Mouse (Mus musculus): Measurements from ENCODE around the gene Spocd1. TPM values are rescaled to one million over a fixed set of nuclear protein-coding genes. Genes with fewer than 3 reads are reported as not detected.

Gene Spocd1
- polyA plus RNA-seq, 1 experiment from 2014 or later: not detected

DNA sequence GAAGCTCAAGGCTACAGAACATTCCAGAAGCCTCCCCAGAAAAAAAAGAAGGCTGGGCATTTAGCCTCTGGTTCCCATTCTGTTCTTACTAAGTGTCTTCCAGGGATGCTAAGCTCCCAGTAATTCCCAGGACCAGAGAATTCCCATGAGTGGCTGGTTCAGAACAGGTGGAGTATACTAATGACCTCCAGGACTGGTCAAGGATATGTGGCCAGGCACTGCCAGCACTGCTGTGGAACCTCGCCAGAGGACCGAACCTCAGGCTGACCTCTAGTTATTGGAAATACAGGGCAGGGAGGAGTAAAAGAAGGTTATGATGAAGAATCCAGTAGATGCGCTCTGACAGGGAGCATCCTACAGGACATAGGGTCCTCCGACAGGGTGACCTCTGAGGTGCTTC is 26.7 kb upstream of the Spocd1 start:
- Histone ChIP-seq H3K4me2 (no peak overlapping the region), H3K36me3 (ENCODE audit: control insufficient read depth, insufficient read depth, low read length) (no peaks in the 10 kb centered on the region), H3K9ac (ENCODE audit: low read length) (no peak overlapping the region), H3K27me3 (ENCODE audit: control insufficient read depth, insufficient read depth, low read length) (no peaks in the 10 kb centered on the region), H3K27ac (ENCODE audit: low read depth, low read length) (no peak overlapping the region), H3K4me3 (ENCODE audit: low read depth, low read length) (no peak overlapping the region), H3K9me3 (ENCODE audit: control insufficient read depth, low read length) (no peaks in the 10 kb centered on the region), H3K4me1 (ENCODE audit: control insufficient read depth, insufficient read depth, low read length) (no peaks in the 10 kb centered on the region)
- no peak for DNase-seq (ENCODE audit: low spot score, missing footprints)
- no peak for ATAC-seq (ENCODE audit: low FRiP score)
- 90% methylated on average over 4 of the region's 4 CpGs for WGBS

DNA sequence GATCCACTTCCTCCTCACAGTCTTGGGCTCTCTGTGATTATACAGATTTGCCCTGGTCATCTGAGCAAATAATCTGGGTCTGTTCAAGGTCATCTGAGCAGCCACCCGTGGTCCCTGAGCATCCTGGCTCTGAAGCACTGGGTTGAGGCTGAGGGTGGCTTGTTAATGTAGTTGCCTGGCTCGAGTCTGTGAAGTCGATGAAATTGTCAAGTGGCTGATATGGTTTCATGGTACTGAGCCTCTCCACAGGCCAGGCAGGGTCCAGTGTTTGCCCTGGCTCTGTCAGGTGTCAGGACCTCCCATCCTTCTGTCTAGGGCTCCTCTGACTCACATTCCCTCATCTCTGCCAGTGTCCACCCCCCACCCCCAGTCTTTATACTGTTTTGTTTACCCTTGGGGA is 25.5 kb upstream of the Spocd1 start:
- Histone ChIP-seq H3K9me3 (ENCODE audit: control insufficient read depth, low read length) (no peaks in the 10 kb centered on the region), H3K27ac (ENCODE audit: low read depth, low read length) (no peak overlapping the region), H3K4me3 (ENCODE audit: low read depth, low read length) (no peak overlapping the region), H3K36me3 (ENCODE audit: control insufficient read depth, insufficient read depth, low read length) (no peaks in the 10 kb centered on the region), H3K4me1 (ENCODE audit: control insufficient read depth, insufficient read depth, low read length) (no peaks in the 10 kb centered on the region), H3K27me3 (ENCODE audit: control insufficient read depth, insufficient read depth, low read length) (no peaks in the 10 kb centered on the region), H3K4me2 (no peak overlapping the region), H3K9ac (ENCODE audit: low read length) (no peak overlapping the region)
- WGBS: 71% methylated on average over 3 of the region's 3 CpGs
- ATAC-seq (ENCODE audit: low FRiP score) (no peak), DNase-seq (ENCODE audit: low spot score, missing footprints) (peak; percentile 62)

DNA sequence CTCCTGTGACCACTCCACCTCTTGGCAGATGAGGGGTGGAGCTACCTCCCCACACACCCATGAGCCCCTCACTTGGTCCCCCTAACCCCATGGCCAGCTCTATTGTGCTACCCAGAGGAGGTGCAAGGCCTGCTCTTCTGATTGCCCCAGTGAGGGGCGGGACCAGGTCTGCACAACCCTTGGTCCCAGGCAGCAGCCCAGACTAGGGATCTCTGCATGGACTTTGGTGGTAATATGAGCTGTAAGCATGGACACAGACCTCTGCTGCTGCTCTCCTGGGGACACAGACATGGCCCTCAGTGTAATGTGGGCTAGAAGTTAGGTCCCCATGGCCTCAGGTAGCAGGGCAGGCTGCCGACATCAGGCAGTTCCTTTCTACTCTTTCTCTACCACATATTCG is 24.0 kb upstream of the Spocd1 start:
- 88% methylated on average over 3 of the region's 3 CpGs for WGBS
- DNase-seq (ENCODE audit: low spot score, missing footprints) (no peak), ATAC-seq (ENCODE audit: low FRiP score) (no peak)
- H3K9me3 ChIP-seq (ENCODE audit: control insufficient read depth, low read length): no peaks in the 10 kb centered on the region
- H3K27ac ChIP-seq (ENCODE audit: low read depth, low read length): no peak overlapping the region
- H3K4me2 ChIP-seq: no peak overlapping the region
- H3K9ac ChIP-seq (ENCODE audit: low read length): no peak overlapping the region
- no peak overlapping the region for H3K4me3 ChIP-seq (ENCODE audit: low read depth, low read length)
- no peaks in the 10 kb centered on the region for H3K27me3 ChIP-seq (ENCODE audit: control insufficient read depth, insufficient read depth, low read length)
- no peaks in the 10 kb centered on the region for H3K4me1 ChIP-seq (ENCODE audit: control insufficient read depth, insufficient read depth, low read length)
- H3K36me3 ChIP-seq (ENCODE audit: control insufficient read depth, insufficient read depth, low read length): no peaks in the 10 kb centered on the region

DNA sequence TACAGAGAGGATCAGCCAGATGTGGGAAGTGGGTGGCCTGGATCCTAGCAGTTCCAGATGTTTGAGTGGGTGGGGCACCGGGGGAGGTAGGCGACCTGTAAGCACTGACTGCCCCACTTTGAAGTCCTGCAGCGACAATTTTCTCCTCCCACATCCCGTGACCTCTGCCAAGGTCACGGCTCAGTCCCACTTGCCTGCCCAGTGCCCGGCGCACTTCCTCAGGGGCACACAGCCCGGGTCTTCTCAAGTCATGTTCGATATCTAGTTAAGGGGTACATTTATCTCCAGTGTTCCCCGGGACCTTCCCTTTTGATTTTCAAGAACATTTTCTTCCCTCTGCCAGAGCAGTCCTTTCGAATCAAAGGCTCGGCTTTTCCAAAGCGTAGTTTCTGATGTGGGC is 23.0 kb upstream of the Spocd1 start:
- H3K4me1 ChIP-seq (ENCODE audit: control insufficient read depth, insufficient read depth, low read length): no peaks in the 10 kb centered on the region
- ATAC-seq (ENCODE audit: low FRiP score) (no peak), DNase-seq (ENCODE audit: low spot score, missing footprints) (peak; percentile 64)
- 75% methylated on average over 13 of the region's 13 CpGs for WGBS
- H3K4me3 ChIP-seq (ENCODE audit: low read depth, low read length): no peak overlapping the region
- H3K9me3 ChIP-seq (ENCODE audit: control insufficient read depth, low read length): no peaks in the 10 kb centered on the region
- H3K4me2 ChIP-seq: no peak overlapping the region
- no peaks in the 10 kb centered on the region for H3K27me3 ChIP-seq (ENCODE audit: control insufficient read depth, insufficient read depth, low read length)
- H3K9ac ChIP-seq (ENCODE audit: low read length): no peak overlapping the region
- no peak overlapping the region for H3K27ac ChIP-seq (ENCODE audit: low read depth, low read length)
- no peaks in the 10 kb centered on the region for H3K36me3 ChIP-seq (ENCODE audit: control insufficient read depth, insufficient read depth, low read length)

DNA sequence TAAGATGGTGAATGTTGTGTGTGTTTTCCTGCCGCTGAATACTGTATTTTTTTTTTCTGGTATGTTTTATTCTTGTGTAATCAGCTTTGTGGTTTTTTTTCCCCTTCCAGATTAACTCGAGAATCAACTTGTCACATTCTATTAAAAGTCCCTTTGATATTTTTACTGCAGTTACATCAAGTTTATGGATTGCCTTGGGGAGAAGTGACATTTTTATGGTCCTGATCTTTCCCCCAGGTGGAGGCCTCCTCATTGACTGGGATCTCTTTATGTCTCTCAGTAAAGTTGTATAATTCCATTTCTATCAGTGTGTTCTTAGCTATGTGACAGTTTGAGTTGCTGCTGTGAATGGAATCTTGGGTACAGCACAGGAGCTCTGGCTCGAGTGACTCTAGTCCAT is 20.2 kb upstream of the Spocd1 start:
- H3K4me2 ChIP-seq: no peak overlapping the region
- H3K4me1 ChIP-seq (ENCODE audit: control insufficient read depth, insufficient read depth, low read length): peaks cover 6% of the 10 kb centered on the region
- ATAC-seq (ENCODE audit: low FRiP score) (no peak), DNase-seq (ENCODE audit: low spot score, missing footprints) (no peak)
- H3K9ac ChIP-seq (ENCODE audit: low read length): no peak overlapping the region
- no peak overlapping the region for H3K27ac ChIP-seq (ENCODE audit: low read depth, low read length)
- H3K9me3 ChIP-seq (ENCODE audit: control insufficient read depth, low read length): no peaks in the 10 kb centered on the region
- H3K27me3 ChIP-seq (ENCODE audit: control insufficient read depth, insufficient read depth, low read length): no peaks in the 10 kb centered on the region
- H3K36me3 ChIP-seq (ENCODE audit: control insufficient read depth, insufficient read depth, low read length): no peaks in the 10 kb centered on the region
- no peak overlapping the region for H3K4me3 ChIP-seq (ENCODE audit: low read depth, low read length)
- WGBS: 80% methylated on average over 3 of the region's 3 CpGs

DNA sequence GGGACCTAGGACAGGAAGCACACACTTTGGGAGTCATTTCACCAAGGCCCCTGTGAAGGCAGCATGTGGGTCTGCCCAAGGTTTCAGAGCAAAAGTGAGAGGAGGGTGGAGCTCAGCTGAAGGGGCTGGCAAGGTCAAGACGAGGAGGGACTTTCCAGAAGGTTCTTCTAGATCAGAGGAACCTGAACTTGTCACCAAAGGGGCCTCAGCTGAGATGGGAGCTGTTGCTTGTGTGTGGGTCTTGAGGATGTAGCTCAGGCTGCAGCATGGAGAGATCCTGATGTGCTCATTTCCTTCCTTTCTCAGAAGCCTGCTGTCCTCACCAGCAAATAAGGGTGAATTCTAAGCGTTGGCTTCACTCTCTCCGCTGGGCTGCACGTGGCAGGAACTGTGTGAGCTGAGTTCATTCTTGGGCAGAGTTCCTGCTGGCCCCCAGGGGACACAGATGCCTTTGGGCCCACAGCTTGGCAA is 19.8 kb upstream of the Spocd1 start:
- H3K27me3 ChIP-seq (ENCODE audit: control insufficient read depth, insufficient read depth, low read length): no peaks in the 10 kb centered on the region
- H3K9ac ChIP-seq (ENCODE audit: low read length): no peak overlapping the region
- H3K4me2 ChIP-seq: no peak overlapping the region
- peaks cover 9% of the 10 kb centered on the region for H3K4me1 ChIP-seq (ENCODE audit: control insufficient read depth, insufficient read depth, low read length)
- DNase-seq (ENCODE audit: low spot score, missing footprints) (no peak), ATAC-seq (ENCODE audit: low FRiP score) (no peak)
- H3K36me3 ChIP-seq (ENCODE audit: control insufficient read depth, insufficient read depth, low read length): no peaks in the 10 kb centered on the region
- no peak overlapping the region for H3K27ac ChIP-seq (ENCODE audit: low read depth, low read length)
- H3K9me3 ChIP-seq (ENCODE audit: control insufficient read depth, low read length): no peaks in the 10 kb centered on the region
- no peak overlapping the region for H3K4me3 ChIP-seq (ENCODE audit: low read depth, low read length)
- WGBS: 78% methylated on average over 4 of the region's 4 CpGs

DNA sequence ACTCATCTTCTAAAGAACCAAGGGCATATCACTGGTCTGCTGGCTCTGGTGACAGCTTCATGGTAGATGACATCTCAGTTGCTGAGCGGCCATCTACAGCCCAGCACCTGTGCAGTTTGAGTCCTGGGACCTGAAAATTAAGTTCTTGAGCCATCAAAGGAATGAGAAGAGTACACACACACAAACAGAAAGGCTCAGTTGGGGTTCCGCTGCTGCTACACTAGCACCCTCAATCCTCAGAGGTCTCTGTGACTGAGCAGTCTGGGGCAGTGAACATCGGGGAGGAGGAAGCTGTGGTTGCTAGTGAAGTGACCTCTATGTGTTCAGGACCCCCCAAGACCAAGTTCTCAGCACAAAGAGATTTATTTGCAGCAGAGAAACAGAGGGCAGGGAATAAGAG is 16.1 kb upstream of the Spocd1 start:
- no peak overlapping the region for H3K27ac ChIP-seq (ENCODE audit: low read depth, low read length)
- no peak overlapping the region for H3K9ac ChIP-seq (ENCODE audit: low read length)
- no peaks in the 10 kb centered on the region for H3K36me3 ChIP-seq (ENCODE audit: control insufficient read depth, insufficient read depth, low read length)
- H3K4me1 ChIP-seq (ENCODE audit: control insufficient read depth, insufficient read depth, low read length): peaks cover 11% of the 10 kb centered on the region
- H3K4me2 ChIP-seq: no peak overlapping the region
- ATAC-seq (ENCODE audit: low FRiP score) (no peak), DNase-seq (ENCODE audit: low spot score, missing footprints) (peak; percentile 79)
- H3K4me3 ChIP-seq (ENCODE audit: low read depth, low read length): no peak overlapping the region
- 81% methylated on average over 3 of the region's 3 CpGs for WGBS
- H3K27me3 ChIP-seq (ENCODE audit: control insufficient read depth, insufficient read depth, low read length): no peaks in the 10 kb centered on the region
- H3K9me3 ChIP-seq (ENCODE audit: control insufficient read depth, low read length): no peaks in the 10 kb centered on the region

DNA sequence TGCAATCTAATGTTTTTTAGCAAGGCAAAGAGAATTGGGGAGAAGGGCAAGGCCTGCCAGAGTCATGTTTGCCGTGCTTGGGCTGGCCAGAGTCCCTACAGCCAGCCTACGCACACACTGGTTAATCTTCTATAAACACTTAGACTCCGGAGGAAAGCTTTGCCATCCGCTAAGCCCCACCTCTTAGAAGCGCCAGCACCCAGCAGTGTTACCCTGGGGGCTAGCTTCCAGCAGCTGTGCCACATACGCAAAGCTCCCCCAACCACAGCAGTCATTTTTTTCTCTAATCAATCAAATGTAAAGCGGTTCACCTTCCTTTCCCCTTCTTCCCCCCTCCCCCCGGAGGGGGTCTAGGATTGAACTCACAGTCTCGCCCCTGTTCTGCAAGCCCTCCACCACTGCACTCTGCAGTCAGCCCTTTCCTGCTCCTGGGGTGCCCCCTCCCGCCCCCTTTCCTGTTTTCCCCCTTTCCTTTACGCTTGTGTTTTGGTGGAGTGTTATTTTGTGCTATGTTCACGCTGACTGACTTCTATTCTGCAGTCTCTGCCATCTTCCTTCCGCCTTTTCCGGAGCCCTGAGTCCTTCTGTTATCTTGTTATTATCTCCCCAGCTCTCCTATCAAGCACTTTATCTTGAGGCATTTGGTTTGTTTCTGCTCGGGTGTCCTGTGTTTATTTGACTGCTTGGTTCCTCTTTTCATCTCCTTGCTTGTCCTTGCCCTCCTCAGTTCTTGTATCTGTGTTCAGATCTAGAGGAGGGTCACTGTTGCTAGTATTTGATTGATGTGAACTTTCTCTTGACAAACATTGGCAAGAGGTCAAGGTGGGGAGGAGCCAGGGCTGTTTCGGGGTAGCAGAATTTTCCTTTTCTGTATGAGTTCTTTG is 15.0 kb upstream of the Spocd1 start:
- H3K36me3 ChIP-seq (ENCODE audit: control insufficient read depth, insufficient read depth, low read length): no peaks in the 10 kb centered on the region
- 0 out of 2 replicates have a peak overlapping the region, but pooled peaks have one; percentile 6 for H3K4me2 ChIP-seq
- no peaks in the 10 kb centered on the region for H3K9me3 ChIP-seq (ENCODE audit: control insufficient read depth, low read length)
- peak; percentile 90 for DNase-seq (ENCODE audit: low spot score, missing footprints)
- no peaks in the 10 kb centered on the region for H3K27me3 ChIP-seq (ENCODE audit: control insufficient read depth, insufficient read depth, low read length)
- H3K27ac ChIP-seq (ENCODE audit: low read depth, low read length): no peak overlapping the region
- ATAC-seq (ENCODE audit: low FRiP score): no peak
- no peak overlapping the region for H3K9ac ChIP-seq (ENCODE audit: low read length)
- no peak overlapping the region for H3K4me3 ChIP-seq (ENCODE audit: low read depth, low read length)
- peaks cover 11% of the 10 kb centered on the region for H3K4me1 ChIP-seq (ENCODE audit: control insufficient read depth, insufficient read depth, low read length)
- 24% methylated on average over 16 of the region's 16 CpGs for WGBS

DNA sequence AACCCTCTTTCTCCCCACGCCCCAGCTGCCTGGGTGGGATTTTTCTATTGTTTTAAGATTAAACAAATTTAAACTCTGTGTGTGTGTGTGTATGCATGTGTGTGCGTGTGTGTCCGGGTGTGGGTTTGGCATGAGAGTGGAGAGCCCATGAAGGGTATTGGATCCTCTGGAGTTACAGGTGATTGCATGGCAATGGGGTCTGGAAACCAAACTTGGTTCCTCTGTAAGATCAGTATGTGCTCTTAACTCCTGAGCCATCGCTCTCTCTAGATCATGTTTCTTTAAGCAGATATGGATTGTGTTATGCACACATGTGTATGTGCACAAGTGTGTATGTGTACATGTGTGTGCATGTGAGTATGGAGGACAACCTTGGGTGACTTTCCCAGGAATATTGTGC is 14.4 kb upstream of the Spocd1 start:
- WGBS: 64% methylated on average over 4 of the region's 4 CpGs
- no peak overlapping the region for H3K4me2 ChIP-seq
- peak; percentile 68 for DNase-seq (ENCODE audit: low spot score, missing footprints)
- ATAC-seq (ENCODE audit: low FRiP score): no peak
- no peak overlapping the region for H3K27ac ChIP-seq (ENCODE audit: low read depth, low read length)
- H3K9ac ChIP-seq (ENCODE audit: low read length): no peak overlapping the region
- H3K36me3 ChIP-seq (ENCODE audit: control insufficient read depth, insufficient read depth, low read length): no peaks in the 10 kb centered on the region
- H3K4me1 ChIP-seq (ENCODE audit: control insufficient read depth, insufficient read depth, low read length): peaks cover 11% of the 10 kb centered on the region
- no peaks in the 10 kb centered on the region for H3K9me3 ChIP-seq (ENCODE audit: control insufficient read depth, low read length)
- no peak overlapping the region for H3K4me3 ChIP-seq (ENCODE audit: low read depth, low read length)
- no peaks in the 10 kb centered on the region for H3K27me3 ChIP-seq (ENCODE audit: control insufficient read depth, insufficient read depth, low read length)

Measured in midbrain, embryonic 11.5 days (tissue).